Mouse (Mus musculus): ENCODE data around the gene Fmo5.

DNA sequence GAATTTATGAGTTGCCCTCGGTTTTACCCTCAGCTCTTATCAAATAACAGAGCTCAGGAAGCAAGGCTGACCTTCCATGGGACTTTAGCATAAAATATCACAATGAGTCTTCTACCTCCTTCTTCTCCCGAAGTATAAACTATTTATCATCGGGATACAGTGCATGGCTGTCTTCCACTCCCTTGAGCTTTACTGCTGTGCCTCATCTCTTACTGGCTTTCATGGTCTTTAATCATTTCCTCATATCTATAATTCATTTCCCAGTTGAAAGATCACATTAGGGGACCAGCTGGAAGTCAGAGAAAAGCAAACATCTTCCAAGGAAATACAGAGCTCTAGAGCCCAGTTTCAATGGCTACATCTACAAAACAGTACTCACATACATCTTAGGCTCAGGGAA lies 20.4 kb downstream of the Fmo5 start:
- TF ChIP-seq CTCF (IDR thresholded peaks at IDR 0.05; ENCODE audit: control insufficient read depth, insufficient read depth, insufficient read length) (no peak), MYOD1 (IDR thresholded peaks at IDR 0.05; ENCODE audit: control insufficient read depth, insufficient read length, low read depth) (no peak), MYOG (IDR thresholded peaks at IDR 0.05; ENCODE audit: control insufficient read depth, extremely low read depth, insufficient read length) (no peak), MAX (IDR thresholded peaks at IDR 0.05) (no peak), CEBPB (IDR thresholded peaks at IDR 0.05; ENCODE audit: low read depth) (no peak), USF1 (IDR thresholded peaks at IDR 0.05; ENCODE audit: low read depth) (no peak), FOSL1 (IDR thresholded peaks at IDR 0.05; ENCODE audit: insufficient read depth, low read length, poor library complexity, severe bottlenecking) (no peak)
